Mouse (Mus musculus): ENCODE measurements around the gene Dynll2.

The Dynll2 gene

DNA sequence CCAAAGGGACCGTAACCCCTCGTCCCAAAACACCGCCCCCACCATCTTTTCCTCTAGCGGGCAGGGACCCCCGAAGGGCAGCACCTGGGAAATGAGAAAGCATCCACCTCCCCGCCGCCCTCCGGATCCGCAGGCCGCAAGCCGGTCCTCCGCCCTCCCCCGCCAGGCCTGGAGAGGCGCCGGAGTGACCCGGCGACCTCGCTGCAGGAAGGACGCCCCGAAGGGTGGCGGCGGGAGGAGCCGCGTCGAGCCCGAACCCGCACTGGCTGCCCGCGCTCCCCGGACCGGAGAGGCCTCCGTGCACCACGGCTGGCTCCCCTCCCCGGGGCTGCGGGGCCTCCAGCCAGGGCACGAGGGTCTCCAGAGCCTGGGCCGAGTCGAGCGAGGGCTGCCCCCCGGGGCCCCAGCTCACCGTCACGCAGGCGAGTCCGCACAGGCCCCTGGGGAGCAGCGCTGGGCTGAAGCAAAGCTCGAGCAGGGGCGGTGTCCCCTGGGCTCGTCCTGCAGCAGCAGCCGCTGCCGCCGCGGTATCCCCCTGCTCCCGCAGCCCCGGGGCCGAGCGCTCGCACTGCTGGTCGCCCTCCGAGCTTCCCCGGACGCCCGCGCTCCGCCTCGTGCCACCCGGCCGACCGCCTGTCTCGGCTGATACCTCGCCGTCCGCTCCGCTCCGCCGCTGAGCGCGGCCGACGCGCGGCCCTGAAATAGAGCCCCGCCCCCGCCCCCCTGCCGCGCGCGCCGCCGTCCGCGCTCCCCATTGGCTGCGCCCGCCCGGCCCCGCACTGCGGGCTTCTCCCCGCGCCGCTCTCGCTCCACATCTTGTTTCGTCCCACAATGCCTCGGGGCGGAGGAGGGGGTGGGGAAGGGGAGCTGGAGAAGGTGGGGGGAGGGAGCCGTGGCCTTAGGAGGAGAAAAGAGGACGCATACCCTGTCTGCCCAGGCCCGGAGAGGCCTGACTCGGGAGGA lies at the start of gene Dynll2:
Gene Dynll2, minus strand, starts transcription at position 703 of the 963 bp plus-strand sequence.
- DNase-seq (ENCODE audit: low read depth, low spot score) = peak; percentile 98

DNA sequence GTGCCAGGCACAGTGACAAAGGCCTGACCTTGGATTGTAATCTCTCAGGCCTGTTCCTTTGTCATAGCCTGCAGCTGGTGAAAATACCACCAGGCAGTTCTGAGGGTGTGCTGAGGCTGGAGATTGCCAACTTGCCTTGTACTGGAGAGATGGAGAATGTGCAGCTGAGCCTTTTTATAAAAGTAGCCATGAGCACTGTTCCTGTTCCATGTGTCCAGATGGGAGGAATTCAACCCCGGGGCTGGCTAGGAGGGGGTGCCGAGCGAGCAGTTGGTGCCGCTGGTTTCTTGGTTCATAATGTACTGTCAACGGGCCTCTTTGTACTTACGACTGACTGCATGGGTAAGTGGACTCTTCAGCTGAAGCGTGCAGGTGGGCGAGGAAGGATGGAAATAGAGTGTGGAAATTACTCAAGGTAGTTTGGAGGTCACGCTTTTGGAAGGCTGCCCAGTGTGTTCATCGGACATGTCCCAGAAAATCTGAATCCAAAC lies 49.5 kb upstream of the Dynll2 start:
- DNase-seq (ENCODE audit: low read depth, low spot score) = peak; percentile 41

DNA sequence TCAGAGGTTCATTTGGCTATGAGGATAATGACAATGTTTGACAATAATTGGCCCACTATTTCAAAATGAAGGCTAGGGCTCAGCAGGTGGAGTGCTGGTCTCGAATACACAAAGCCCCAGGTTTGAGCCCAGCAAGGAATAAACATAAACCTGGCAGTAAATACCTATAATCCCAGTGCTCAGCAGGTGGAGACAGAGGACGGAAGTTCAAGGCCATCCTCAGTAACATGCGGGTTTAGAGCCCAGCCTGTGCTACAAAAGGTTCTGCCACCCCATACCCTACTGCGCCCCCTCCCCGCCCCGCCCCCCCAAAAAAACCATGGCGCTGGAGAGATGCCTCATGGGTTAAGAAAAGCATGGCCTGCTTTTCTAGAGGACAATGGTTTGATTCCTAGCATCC lies 48.6 kb upstream of the Dynll2 start:
- DNase-seq (ENCODE audit: low read depth, low spot score) = no peak

DNA sequence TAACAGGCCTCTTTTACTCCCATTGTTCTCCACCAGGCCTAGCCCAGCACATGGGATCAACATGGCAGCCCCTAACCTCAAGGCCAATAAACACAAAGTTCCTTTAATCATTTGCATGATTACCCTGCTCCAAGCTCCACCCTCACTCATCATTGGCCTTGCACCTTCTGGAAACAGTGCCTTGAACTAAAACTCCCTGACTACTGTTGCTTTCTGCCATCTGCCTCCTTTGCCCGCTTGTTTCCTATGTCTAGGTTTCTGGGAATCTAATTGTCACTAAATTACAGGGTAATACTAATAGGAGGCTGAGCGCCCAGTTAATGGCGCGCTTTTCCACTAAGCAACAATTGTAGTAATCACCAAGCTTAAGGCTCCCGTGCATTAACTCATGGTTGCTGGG lies 44.4 kb upstream of the Dynll2 start:
- peak; percentile 47 for DNase-seq (ENCODE audit: low read depth, low spot score)

DNA sequence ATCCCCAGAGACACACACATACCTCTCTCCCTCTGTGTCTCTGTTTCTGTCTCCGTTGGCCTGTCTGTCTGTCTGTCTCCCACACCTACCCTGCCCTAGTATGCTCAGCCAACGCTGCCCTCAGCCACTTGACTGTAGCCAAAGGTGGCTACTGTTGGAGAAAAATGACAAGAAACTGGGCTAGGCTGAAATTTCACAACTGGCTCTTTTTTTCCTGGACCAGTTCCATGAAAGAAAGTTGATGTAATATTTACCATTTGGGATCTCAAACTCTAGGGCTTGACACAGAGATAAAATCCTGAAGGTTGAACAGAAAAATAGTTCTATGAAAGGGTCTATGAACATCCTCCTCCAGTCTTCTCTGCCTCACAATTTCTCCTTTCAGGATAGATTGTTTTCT lies 43.5 kb upstream of the Dynll2 start:
- DNase-seq (ENCODE audit: low read depth, low spot score) = no peak

DNA sequence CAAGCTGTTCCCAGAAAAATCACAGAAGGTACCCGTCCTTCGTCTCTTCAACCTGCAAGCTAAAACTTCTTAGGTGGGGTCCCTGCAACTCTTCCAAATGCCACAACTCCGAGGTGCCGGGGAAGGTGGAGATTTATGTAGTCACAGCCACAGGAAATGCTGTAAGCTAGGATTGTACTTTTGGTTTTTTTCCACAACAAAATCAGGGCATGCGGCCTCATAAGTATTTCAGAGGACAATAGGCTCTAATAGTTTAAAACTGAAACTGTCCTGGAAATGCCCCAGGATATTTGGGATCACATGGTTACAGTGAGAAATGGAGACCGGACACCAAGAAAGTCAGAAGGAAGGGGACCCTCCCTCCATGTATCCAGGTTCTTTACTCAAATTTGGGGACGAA lies 42.9 kb upstream of the Dynll2 start:
- no peak for DNase-seq (ENCODE audit: low read depth, low spot score)

DNA sequence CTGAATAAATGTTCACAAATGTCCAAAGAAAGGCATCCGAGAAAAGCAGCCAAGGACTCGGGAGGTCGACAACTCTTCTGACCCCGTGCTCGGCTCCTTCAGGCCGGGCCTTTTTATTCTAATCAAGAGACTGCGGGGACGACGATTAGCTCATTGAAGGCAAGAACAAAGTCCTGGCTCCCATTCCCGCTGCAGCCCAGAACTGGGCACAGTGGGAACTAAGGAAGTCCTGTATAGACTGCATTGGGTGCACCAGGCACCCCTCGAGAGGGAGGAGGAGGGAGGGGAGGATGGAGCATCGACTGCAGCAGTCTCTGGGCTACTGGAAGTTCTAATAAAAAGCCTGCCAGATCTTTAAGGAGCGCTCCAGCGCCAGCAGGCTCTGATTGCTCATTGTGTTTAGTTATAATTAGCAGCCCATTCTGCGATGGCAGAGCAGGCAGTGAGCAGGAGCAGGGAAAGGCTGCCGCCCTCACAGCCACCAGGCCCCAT lies 40.9 kb upstream of the Dynll2 start:
- peak; percentile 86 for DNase-seq (ENCODE audit: low read depth, low spot score)

DNA sequence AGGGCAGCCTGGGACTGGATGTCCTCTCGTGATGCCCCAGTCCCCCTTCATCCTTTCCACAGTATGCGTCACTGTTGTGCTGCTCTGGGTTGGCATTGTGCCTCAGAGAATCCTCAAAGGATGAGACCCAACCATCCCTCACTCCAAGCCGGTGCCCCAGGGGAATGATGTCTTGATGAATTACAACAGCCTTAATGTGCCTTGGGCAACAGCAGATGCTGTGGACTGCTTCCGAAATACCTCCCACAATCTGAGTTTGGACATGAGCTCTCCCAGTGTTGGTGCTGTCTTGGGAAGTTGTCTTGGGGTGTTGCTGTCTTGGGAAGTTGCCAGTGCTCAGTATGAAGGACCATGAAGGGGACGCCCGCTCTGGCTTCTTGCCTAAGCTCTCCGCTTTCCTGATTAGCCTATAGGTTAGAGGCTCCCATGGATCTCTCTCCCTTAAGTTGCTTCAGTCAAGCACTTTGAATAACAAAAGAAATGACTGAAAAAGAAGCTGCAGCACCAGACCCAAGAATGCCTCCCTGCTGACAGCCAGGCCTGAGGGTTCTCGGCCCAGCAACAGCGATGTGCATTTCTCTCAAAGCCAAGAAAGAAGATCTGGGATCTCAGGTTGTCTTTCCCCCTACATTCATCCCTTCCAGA lies 40.2 kb upstream of the Dynll2 start:
- no peak for DNase-seq (ENCODE audit: low read depth, low spot score)

DNA sequence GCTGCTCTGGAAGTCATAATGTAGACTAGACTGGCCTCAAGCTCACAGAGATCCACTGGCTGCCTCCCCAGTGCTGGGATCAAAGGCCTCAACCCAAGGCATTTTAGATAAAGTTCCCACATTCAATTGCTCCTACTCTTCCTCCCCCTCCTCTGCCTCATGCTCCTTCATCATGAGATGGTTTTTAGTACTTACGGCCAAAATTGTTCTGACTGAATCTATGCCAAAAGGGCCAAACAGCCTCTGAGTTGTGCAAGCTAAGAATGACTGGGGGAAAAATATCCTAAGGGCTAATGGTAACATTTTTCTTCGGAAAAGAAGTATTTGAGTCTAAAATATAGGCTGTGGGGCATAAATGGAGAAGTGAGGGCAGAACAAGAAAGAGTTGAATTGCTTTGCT lies 36.6 kb upstream of the Dynll2 start:
- DNase-seq (ENCODE audit: low read depth, low spot score) = no peak

DNA sequence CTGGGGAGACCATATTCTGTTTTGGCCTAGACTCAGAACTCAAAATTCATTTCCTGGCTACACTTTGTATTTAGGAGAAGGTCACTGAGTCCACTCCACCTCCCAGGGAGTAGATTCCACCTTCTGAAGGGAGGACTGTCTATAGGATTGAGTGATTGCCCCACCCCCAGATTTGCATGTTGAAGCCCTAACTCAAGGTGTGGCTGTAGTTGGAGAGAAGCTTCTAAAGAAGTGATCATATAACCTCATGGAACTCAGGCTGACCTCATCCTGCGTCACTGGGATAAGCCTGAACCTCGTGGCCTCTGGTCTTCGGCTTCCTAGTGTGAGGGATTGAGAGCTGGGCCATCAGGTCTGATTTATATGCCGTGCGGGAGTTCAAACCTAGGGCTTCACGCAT lies 28.5 kb upstream of the Dynll2 start:
- DNase-seq (ENCODE audit: low read depth, low spot score) = no peak

DNA sequence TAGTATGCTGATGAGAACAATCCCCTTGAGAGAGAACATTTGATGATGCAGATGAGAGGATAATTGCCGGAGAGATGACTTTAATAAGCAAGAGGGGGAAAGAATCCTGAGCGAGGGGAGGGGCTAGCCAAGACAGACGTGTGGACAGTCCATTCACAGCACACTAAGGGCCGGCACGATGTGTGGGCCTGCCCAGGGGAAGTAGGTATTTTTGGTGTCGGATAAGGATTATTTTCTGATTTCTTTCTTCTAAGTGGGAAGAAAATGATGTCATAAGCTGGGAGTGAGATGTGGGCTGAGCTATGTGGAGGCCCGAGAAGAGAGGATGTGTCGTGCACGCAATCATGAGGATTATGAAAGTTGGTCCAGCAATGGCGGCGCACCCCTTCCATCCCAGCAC lies 27.8 kb upstream of the Dynll2 start:
- peak; percentile 66 for DNase-seq (ENCODE audit: low read depth, low spot score)

DNA sequence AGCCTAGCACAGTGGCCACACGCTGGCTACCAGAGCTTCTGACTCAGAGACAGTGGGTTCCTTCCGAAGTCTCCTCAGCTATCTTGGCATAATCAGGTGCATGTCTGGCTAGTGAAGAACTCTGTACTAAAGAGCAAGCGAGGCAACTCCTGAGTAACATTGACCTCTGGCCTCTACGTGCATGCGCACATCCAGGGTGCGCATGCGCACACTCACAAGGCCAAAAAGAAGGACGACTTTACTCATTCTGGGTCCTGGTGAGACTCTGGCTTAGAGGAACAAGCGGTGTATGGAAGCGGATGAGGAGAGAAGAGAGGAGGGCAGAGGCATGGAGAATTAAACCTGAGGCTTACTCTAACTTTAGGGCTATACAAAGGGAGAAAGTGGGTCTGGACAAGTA lies 26.3 kb upstream of the Dynll2 start:
- no peak for DNase-seq (ENCODE audit: low read depth, low spot score)

DNA sequence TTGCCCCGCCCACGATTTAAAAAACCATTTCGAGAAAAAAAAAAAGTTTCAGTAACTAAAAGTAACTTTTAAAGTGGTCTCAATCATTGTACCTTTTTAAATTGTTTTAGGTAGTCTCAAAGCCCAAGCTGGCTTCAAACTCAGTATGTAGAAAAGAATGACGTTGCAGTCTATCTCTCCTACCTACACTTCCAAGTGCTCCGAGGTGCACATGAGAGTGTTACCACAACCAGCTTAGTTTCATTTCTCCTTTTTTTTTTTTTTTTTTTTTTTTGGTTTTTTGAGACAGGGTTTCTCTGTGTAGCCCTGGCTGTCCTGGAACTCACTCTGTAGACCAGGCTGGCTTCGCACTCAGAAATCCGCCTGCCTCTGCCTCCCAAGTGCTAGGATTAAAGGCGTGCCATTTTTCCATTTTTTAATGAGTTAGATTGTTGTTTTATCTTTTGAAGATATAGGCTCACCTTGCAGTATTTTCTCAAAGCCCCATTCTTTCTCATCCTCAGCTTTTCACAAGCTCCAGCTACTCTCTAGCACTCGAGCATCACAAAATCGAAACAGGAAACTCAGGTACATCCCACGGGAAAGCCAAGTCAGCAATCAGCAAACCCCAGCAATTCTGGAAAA lies 25.4 kb upstream of the Dynll2 start:
- no peak for DNase-seq (ENCODE audit: low read depth, low spot score)

DNA sequence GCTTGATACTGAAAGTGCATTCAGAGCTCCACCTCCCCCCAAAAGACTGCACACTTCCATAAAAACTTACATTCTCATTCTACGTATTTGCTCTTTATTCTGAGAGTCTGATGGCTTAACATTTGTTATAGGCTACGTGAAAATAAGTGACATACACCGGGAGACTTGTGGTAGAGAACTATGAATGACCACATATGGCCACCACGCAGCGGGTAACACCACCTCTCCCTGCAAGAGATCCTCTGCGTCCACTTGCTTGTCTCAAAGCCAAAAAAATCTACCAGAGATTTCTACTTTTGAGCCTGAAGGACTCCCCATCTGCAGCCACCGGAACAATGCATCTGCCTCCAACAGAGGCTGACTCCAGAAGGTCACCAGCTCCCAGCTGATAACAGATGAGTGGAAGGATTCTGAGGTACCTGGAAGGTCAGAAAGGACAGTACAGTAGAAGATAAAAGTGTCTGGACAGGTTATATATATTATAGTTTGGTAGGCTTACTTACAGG lies 24.6 kb upstream of the Dynll2 start:
- no peak for DNase-seq (ENCODE audit: low read depth, low spot score)

DNA sequence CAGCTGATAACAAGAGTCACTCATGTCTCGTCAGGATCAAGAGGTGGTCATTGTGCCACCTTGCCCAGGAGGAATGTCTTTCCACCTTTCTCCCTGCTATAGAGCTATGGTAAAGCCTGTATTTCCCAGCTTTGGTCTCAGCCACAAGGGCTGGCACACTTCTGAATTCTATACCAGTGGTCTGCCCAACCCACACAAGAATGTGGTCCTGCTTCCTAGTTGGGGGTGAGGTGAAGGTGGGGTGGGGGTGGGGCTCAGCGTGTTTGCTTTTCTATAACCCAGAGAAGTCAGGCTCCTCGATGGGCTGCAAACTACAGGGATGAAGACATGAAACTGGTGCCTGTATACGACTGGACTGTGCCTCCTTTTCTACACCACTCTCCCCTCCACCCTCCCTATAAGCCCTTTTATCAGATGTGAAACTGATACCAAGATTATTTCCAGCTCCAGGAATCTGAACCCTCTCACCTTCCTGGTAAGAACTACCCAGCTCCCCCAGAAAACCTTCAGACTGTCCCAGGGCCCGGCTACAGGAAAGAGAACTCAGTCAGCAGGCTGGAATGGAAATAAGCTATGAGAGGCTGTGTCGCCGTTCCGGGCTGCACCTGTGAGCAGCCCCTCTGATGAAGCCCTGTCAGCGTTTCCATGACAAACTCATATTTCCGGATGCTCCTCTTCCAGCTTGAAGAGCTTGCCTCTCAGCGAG lies 24.0 kb upstream of the Dynll2 start:
- peak; percentile 43 for DNase-seq (ENCODE audit: low read depth, low spot score)

DNA sequence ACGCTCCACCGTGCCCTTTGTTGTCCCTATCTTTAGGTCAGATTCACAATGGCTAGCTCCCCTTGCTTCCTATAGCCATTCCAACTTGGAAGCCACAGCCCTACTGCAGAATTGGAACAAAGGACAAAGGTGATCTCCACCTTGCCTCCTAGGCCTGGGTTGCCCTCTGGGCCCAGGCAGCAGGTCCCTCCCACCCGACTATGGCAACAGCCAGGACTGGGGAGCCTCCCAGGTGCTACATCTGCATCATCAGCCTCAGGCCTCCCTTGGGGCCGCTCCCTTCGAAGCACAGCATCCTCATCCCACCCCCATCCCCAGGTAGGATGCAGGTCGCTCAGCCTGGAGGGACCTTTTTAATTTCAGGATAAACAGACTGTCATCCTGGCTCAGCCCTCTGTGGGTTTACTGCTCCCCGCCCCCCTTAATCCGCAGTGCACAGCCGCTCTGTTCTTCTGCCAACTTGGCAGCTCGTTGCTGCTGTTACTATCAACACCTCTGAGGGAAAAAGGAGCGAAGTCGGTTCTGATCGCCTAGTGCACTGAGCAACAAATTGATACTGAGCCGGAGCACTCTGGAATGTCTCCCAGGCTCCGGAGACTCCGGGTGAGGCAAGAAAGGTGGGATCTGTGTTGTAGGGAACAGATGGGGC lies 22.3 kb upstream of the Dynll2 start:
- peak; percentile 88 for DNase-seq (ENCODE audit: low read depth, low spot score)

DNA sequence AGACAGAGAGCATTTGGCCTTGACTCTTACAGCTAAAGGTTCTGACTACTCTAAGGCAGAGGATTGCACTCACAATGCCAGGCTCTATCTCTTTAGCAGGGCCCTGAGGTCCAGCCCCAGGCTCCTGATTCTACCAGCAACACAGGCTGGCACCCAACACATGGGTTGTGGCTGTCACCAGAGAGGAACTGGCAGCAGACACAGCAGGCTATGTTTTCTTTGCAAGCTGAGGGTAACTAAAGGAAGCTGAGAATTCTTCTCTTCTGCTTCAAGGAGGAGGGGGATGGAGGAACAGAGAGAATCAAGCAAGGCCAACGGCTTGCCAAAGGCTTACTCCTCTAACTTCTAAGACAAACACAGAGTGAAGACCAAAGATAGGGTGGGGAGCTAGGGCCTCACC lies 21.3 kb upstream of the Dynll2 start:
- no peak for DNase-seq (ENCODE audit: low read depth, low spot score)

DNA sequence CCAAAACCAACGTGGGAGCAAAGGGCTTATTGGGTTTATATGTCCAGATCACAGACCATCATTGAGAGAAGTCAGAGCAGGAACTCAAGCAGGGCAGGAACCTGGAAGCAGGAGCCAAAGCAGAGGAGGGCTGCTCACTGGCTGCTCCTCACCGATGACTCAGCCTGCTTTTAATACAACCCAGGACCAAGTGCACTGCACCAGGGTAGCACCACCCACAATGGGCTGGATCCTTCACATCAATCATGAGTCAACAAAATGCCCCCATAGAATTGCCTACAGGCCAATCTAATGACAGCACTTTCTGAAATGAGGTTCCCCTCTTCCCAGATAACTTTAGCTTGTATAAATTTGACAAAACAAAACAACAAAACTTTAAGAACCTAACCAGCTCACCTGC lies 16.8 kb upstream of the Dynll2 start:
- DNase-seq (ENCODE audit: low read depth, low spot score) = no peak

DNA sequence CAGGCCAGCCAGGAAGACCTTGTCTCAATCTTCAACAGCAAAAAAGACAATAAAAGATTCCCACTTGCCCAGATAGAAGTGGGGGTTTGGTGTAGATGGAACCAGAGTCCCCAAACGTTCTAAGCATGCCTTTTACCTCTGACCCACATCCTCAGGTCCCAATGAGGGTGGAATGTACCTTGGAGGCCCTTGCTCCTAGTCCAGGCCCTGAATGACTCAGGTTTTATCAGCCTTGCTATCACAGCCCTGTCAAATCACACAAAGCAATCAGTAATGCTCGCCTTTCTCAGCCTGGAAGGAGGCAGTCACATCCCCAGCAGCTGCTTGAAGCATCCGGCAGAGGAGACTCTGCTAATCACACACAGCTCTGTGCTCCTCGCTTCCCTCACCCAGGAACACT lies 15.4 kb upstream of the Dynll2 start:
- DNase-seq (ENCODE audit: low read depth, low spot score) = no peak

DNA sequence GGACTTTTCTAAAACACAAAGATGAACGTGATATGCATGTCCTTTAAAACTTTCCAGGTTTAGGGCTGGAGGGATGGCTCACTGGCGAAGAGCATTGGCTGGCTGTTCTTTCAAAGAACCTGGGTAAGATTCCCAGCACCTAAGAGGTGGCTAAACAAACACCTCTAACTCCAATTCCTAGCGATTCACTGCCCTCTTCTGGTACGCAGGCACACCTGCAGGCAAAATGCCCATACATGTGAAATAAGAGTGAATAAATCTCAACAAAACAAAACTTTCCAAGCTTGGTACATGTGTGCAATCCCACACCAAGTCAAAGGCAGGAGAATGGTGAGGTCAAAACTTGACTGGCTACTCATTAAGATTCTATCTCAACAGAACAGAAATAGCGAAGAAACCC lies 12.4 kb upstream of the Dynll2 start:
- no peak for DNase-seq (ENCODE audit: low read depth, low spot score)

DNA sequence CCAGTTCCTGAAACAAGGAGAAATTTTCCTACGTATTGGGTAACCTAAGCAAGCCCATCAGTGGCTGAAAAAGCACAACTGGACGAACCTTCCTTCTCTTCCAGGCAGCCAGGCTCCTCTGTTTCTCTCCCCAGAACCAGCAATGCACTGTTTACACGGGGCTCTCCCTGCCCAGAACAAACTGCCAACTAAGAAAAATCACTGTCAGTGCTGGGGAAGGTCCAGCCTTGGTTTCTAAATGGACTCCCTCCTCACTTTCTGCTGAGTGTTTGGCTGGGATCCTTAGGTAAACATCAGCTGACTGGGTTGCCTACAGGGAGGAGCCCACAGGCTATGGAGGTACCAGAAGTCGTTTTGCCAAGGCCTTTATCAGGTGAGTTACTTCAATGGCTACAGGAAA lies 4.5 kb upstream of the Dynll2 start:
- DNase-seq (ENCODE audit: low read depth, low spot score) = no peak

Measured in brain, adult 2 months (tissue).